Mouse (Mus musculus): Measurements from ENCODE around the gene Hoxa13. TPM values are rescaled to one million over a fixed set of nuclear protein-coding genes. Genes with fewer than 3 reads are reported as not detected.

Hoxa13 gene
- polyA plus RNA-seq, 1 experiment from 2014 or later, result 0.26 TPM

DNA sequence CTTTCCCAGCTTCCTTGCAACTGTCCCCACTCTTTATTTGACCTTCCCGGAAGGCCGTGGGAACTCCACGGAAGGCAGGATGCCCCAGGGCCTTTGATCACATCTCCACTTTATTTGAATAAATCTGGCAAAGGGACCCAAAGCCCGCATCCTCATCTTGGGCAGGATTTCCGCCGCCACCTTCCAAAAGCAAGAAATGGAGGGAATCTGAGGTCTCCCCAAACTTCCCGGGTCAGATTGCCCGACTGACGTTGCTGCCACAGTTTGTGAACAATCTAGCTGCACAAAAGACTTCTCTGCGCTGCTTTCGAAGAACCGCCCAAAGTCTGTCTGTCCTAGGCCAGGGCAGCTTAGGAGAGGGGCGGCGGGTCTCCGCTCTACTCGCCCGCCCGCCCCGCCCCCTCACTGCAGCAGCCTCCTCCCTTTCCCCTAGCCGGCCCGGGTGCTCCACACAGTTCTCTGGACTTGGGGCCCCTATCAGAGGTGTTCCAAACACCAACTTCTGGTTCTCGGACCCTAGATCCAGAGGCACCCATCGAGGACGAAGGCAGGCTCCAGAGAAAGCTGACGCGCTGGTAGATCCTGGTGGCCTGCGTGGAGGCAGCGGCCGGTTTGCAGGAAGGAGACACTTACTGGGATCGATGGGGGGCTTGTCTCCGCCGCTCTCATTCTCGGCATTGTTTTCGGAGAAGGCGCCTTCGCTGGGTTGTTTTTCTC lies 35.6 kb downstream of the Hoxa13 start:
- Histone ChIP-seq H3K4me2 (peak overlapping the region; percentile 85), H3K36me3 (no peaks in the 10 kb centered on the region), H3K9ac (replicated peaks) (peak overlapping the region; percentile 84), H3K4me3 (replicated peaks) (peak overlapping the region; percentile 65), H3K27ac (replicated peaks) (peak overlapping the region; percentile 100), H3K27me3 (replicated peaks) (no peaks in the 10 kb centered on the region), H3K9me3 (replicated peaks) (no peaks in the 10 kb centered on the region), H3K4me1 (peaks cover 41% of the 10 kb centered on the region)
- no peak for ATAC-seq (ENCODE audit: low FRiP score)
- WGBS, result 2% methylated on average over 36 of the region's 36 CpGs

DNA sequence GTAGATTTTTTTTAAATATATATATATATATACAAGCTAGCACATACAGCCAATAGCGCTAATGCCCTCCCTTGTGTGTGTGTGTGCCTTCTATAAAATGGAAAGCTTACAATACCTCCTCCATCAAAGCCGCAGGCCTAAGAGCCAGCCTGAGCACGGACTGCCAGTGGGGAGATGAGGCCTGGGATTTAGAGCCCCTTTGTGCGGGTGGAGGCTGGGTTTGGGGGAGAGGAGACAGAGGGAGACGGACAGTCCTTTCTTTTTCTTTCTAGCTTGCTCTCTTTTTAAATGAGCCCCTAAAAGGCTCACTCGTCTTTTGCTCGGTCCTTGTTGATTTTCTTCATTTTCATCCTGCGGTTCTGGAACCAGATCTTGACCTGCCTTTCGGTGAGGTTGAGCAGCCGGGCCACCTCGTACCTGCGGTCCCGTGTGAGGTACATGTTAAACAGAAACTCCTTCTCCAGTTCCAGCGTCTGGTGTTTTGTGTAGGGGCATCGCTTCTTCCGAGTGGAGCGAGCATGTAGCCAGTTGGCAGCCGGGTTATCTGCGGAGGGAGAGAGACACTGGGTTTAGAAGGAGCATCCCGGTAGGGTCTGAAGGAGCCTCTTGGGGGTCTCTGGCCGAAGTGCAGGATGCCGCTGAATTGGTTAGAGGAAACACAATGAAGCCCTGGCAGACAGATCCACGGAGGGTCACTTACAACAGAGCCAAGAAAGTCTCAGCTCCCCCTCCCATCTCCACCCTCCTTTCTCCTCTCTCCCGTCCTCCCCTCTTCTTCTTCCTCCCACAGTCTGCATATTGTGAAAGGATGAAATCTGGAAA lies 36.5 kb downstream of the Hoxa13 start:
- WGBS, result 3% methylated on average over 24 of the region's 24 CpGs
- Histone ChIP-seq H3K9me3 (replicated peaks) (no peaks in the 10 kb centered on the region), H3K4me2 (peak overlapping the region; percentile 85), H3K9ac (replicated peaks) (peak overlapping the region; percentile 84), H3K4me1 (peaks cover 48% of the 10 kb centered on the region), H3K27me3 (replicated peaks) (no peaks in the 10 kb centered on the region), H3K36me3 (no peaks in the 10 kb centered on the region), H3K4me3 (replicated peaks) (peak overlapping the region; percentile 65), H3K27ac (replicated peaks) (peak overlapping the region; percentile 100)
- no peak for ATAC-seq (ENCODE audit: low FRiP score)

DNA sequence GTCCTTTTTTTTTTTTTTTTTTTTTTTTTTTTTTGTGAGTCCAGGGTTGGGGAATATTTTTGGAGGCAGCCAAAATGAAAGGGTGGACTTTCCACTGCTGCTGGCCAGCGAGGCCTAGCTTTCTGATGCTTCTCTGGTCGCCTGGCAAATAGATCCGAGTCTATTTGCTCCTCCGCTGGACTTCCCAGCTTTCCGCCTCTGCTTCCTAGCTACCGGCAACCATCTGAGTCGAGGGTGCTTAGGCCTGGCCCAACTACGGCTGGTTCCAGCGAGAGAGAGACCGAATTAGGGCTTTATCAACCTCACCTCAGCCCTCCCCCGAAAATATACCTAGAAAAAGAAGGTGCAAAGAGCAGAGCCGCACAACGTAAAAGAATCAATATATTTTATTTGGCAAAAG lies 38.0 kb downstream of the Hoxa13 start:
- peak overlapping the region; percentile 100 for H3K27ac ChIP-seq (replicated peaks)
- no peak for ATAC-seq (ENCODE audit: low FRiP score)
- peak overlapping the region; percentile 84 for H3K9ac ChIP-seq (replicated peaks)
- peaks cover 56% of the 10 kb centered on the region for H3K4me1 ChIP-seq
- peak overlapping the region; percentile 85 for H3K4me2 ChIP-seq
- H3K27me3 ChIP-seq (replicated peaks), result no peaks in the 10 kb centered on the region
- WGBS, result 12% methylated on average over 13 of the region's 13 CpGs
- H3K36me3 ChIP-seq, result no peaks in the 10 kb centered on the region
- peak overlapping the region; percentile 65 for H3K4me3 ChIP-seq (replicated peaks)
- no peaks in the 10 kb centered on the region for H3K9me3 ChIP-seq (replicated peaks)

DNA sequence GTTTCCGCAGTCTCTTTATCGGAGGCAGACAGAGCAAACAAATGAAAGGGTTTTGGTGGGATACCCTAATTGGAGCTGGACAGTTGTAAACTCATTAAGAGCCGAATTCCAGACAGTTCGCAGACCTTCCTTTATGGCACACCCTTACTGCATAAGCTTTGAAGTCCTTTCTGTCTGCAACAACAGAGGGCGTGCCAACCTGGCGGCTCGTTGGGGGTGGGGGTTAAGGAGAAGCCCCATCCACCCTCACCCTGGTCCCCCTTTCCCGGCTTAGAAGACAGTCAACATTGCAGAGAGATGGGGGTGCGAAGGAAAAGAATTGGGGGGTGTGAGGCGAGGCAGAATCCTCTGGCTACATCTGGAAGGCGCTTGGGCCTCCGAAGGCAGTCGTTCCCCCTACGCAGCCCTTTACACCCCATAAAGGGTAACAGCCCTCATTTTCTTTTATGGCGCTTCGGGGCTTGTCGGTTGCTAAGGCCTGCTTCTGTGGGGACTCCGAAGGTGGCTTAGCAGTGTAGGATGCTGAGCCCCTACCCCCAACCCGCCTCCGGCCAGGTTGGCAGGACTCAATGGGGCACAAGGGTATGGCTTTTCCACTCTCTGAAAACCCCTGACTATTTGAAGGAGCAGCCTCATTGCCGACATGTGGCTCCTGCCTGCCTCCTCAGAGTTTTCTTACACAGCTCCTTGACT lies 38.5 kb downstream of the Hoxa13 start:
- WGBS, result 5% methylated on average over 21 of the region's 21 CpGs
- Histone ChIP-seq H3K36me3 (no peaks in the 10 kb centered on the region), H3K9ac (replicated peaks) (peak overlapping the region; percentile 84), H3K9me3 (replicated peaks) (no peaks in the 10 kb centered on the region), H3K27me3 (replicated peaks) (no peaks in the 10 kb centered on the region), H3K4me1 (peaks cover 52% of the 10 kb centered on the region), H3K4me2 (peak overlapping the region; percentile 85), H3K4me3 (replicated peaks) (peak overlapping the region; percentile 65), H3K27ac (replicated peaks) (peak overlapping the region; percentile 100)
- no peak for ATAC-seq (ENCODE audit: low FRiP score)

DNA sequence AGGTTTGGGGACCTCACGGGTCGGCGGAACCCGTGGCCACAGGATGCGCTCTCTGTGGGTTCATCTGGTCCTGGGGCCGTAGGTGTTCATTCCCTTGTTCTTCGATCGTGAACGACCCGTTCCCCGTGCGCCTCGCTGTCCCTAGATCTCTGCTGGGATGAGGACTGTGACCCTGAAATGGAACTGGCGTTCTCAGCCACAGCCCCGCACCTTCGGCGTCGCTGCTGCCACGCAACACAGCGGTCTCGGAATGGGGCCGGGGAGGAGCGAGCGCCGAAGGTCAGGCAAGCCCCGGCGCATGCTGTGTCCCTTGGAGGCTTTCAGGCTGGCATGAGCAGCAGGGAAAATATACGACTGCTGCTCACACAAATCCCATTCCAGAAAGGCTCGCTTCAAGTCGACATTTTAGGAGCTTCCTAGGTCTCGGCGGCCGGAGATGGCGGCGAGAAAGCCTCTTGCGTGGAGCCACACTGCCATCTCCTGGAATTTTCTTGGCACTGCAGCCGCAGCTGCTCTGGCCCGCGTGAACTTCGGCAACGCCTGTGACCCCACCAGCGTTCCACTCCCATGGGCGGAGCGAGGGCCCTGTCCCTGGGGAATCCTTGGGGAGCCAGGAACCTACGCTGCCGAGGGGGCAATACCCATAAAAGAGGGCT lies 39.2 kb downstream of the Hoxa13 start, which contains the start of gene Hoxa7:
Gene Hoxa7 (minus strand): TSS at position 518 of the 656 bp plus-strand sequence.
- H3K9ac ChIP-seq (replicated peaks), result peak within 1 kb of the TSS; percentile 84
- under 1% methylated on average over 46 of the region's 46 CpGs for WGBS
- H3K4me2 ChIP-seq, result peak within 1 kb of the TSS; percentile 85
- H3K4me1 ChIP-seq, result peaks cover 50% of the 10 kb centered on the region
- no peaks in the 10 kb centered on the region for H3K9me3 ChIP-seq (replicated peaks)
- no peaks in the 10 kb centered on the region for H3K27me3 ChIP-seq (replicated peaks)
- peak within 1 kb of the TSS; percentile 100 for H3K27ac ChIP-seq (replicated peaks)
- peak within 1 kb of the TSS; percentile 65 for H3K4me3 ChIP-seq (replicated peaks)
- ATAC-seq (ENCODE audit: low FRiP score), result peak; percentile 34
- H3K36me3 ChIP-seq, result no peaks in the 10 kb centered on the region

DNA sequence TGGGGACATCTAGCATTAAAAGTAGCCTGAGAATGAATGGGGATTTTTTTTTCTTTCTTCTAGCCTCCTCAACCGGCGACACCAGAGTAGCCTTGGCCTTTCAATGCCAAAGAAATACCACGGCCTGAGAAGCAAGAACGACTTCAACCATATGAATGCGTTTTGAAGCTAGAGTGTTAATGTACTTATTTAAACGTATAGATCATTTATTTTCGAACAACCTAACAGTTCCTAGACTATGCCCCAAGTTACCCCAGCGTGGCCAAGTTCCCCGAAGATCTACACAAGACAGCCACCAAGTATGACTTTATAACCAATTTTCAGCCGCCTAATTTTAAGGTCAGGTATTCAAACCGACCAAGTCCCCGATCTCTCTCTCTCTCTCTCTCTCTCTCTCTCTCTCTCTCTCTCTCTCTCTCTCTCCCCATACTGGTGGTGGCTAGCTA lies 39.8 kb downstream of the Hoxa13 start:
- Histone ChIP-seq H3K4me1 (peaks cover 54% of the 10 kb centered on the region), H3K36me3 (no peaks in the 10 kb centered on the region), H3K9ac (replicated peaks) (peak overlapping the region; percentile 84), H3K27ac (replicated peaks) (peak overlapping the region; percentile 100), H3K9me3 (replicated peaks) (no peaks in the 10 kb centered on the region), H3K27me3 (replicated peaks) (no peaks in the 10 kb centered on the region), H3K4me2 (peak overlapping the region; percentile 85), H3K4me3 (replicated peaks) (peak overlapping the region; percentile 65)
- 2% methylated on average over 12 of the region's 12 CpGs for WGBS
- no peak for ATAC-seq (ENCODE audit: low FRiP score)

DNA sequence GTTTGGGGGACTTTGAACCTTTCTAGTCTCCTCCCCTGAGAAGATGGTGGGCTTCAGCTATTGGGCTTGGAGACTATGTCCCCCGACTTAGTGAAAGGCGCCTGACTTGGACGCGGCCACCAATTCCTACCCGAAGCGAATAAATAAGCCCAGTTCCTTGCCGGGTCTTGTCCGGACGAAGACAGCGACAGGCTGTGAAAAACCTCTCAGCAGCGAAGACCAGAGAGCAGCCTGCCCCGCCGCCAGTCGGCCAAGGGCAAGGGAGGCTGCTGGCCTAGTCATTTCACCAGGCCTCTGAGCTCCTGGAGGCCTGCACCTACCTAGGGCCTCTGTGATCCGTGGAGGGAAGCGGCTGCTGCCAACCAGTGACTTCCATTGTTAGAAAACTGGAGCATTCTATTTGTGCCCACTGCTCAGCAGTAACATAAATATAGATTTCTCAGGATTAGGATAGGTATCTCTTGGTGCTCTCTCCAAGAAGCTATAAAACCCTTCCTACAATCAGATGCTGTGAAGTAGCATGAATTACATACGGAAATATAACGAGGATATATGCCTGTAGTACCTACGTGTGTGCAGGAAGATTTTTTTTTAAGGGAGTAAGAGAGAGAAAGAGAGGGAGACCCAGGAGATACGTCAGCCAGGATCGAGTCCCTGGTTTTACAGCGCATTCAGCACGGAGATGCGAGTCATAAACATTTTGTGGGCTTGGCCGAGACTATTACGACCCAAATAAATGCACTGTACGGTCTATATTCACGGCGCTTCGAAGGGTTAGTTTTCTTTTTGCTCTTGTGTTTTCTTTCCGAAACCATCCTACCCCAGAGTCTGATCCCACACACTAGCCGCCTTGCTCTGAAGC lies 40.4 kb downstream of the Hoxa13 start:
- no peaks in the 10 kb centered on the region for H3K36me3 ChIP-seq
- peaks cover 54% of the 10 kb centered on the region for H3K4me1 ChIP-seq
- H3K4me3 ChIP-seq (replicated peaks), result peak overlapping the region; percentile 65
- H3K27ac ChIP-seq (replicated peaks), result peak overlapping the region; percentile 100
- 5% methylated on average over 32 of the region's 32 CpGs for WGBS
- H3K9me3 ChIP-seq (replicated peaks), result no peaks in the 10 kb centered on the region
- peak overlapping the region; percentile 84 for H3K9ac ChIP-seq (replicated peaks)
- no peak for ATAC-seq (ENCODE audit: low FRiP score)
- no peaks in the 10 kb centered on the region for H3K27me3 ChIP-seq (replicated peaks)
- H3K4me2 ChIP-seq, result peak overlapping the region; percentile 85

DNA sequence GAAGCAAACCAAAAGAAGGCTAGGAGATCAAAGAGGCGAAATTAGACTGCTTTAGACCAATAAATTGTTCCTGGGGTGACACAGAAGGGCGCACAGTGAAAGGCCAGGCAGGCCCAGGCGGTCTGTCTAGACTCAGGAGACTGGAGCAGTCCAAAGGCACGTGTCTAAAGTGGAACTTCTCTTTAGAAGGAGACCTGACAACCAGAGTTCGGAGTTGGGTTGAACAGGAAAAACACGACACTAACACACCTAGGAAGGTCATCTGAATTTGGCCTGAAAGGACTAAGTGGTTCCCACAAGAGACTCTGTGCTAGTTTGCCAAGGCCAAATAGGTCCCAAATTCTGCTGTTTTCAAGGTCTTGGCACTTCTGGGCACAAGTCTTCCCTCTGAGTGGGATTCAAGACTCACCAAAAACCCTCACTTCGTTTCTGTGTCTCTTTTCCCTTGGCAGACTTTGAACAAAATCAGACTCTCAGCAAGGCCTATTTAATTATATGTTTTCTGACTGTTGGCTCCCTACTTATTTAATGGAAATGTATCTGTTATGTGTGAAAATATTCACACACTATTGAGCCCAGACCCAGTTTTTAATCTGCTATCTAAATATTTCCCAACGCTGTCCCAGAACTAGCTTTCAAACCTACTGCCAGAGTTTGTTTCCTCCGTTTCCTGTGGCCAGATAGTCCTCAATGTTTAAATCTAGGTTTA lies 41.3 kb downstream of the Hoxa13 start:
- Histone ChIP-seq H3K4me1 (peaks cover 59% of the 10 kb centered on the region), H3K36me3 (no peaks in the 10 kb centered on the region), H3K9me3 (replicated peaks) (no peaks in the 10 kb centered on the region), H3K9ac (replicated peaks) (peak overlapping the region; percentile 84), H3K27me3 (replicated peaks) (no peaks in the 10 kb centered on the region), H3K4me2 (peak overlapping the region; percentile 85), H3K4me3 (replicated peaks) (peak overlapping the region; percentile 81), H3K27ac (replicated peaks) (peak overlapping the region; percentile 100)
- ATAC-seq (ENCODE audit: low FRiP score), result no peak
- 22% methylated on average over 9 of the region's 9 CpGs for WGBS

DNA sequence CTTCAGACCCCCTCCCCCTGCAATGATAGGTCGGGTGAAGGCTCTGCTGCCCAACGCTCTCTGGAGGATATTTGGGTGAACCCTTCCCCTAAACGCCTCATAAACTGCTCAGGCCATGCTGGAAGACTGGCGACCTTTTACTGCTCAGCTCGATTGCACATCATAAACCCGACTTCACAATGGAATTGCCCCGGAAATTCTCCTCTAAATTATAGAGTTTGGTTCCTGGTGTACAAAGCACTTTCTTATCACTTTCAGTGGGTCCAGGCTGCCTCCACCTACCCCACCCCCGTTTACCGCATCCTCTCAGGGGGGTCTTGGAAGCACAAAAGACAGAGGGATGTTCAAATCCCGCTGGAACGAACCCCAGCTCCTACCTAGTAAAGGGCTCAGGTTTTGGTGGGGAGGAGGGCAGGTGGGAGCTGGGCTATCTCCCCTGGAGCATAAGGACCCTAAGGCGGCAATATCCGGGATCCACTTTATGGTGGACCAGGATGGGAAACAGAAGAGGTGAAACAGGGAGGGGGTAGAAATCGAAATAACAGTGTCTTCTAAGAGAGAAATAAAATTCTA lies 42.0 kb downstream of the Hoxa13 start:
- WGBS, result 12% methylated on average over 14 of the region's 14 CpGs
- Histone ChIP-seq H3K27ac (replicated peaks) (peak overlapping the region; percentile 100), H3K9me3 (replicated peaks) (no peaks in the 10 kb centered on the region), H3K27me3 (replicated peaks) (no peaks in the 10 kb centered on the region), H3K36me3 (no peaks in the 10 kb centered on the region), H3K9ac (replicated peaks) (peak overlapping the region; percentile 92), H3K4me2 (peak overlapping the region; percentile 85), H3K4me1 (peaks cover 64% of the 10 kb centered on the region), H3K4me3 (replicated peaks) (peak overlapping the region; percentile 81)
- ATAC-seq (ENCODE audit: low FRiP score), result no peak

All from neural tube, embryonic 15.5 days (tissue).